Mouse (Mus musculus) midbrain, embryonic 11.5 days (tissue): ENCODE measurements around the gene Tmem129. TPM values are rescaled to one million over a fixed set of nuclear protein-coding genes. Genes with fewer than 3 reads are reported as not detected.

ENCODE experiments used
- ATAC-seq: fragments of 200-750 bp; cut with Nextera tagmentation; 2 replicates; pipeline ENCODE4 v1.8.0; 2017; ENCODE audit warnings: moderate TSS enrichment, moderate library complexity; ENCODE audit not compliant: low FRiP score
- DNase-seq: peaks from one replicate; pipeline ENCODE4 v3.0.0; 2015; ENCODE audit warnings: low spot score; ENCODE audit errors: missing footprints
- H3K27ac ChIP-seq: fragments of 300-500 bp; sonication (generic); 2 replicates; pipeline ENCODE4 v1.5.1; 2014; ENCODE audit warnings: low read depth, low read length
- H3K27me3 ChIP-seq: fragments of 300-500 bp; sonication (generic); 2 replicates; pipeline ENCODE4 v1.6.1; 2014; ENCODE audit warnings: mild to moderate bottlenecking, low read length, moderate library complexity, mixed read lengths; ENCODE audit not compliant: control insufficient read depth, insufficient read depth
- H3K36me3 ChIP-seq: fragments of 300-500 bp; sonication (generic); 2 replicates; pipeline ENCODE4 v1.6.1; 2014; ENCODE audit warnings: mild to moderate bottlenecking, low read length, moderate library complexity, mixed read lengths; ENCODE audit not compliant: control insufficient read depth, insufficient read depth
- H3K4me1 ChIP-seq: fragments of 300-500 bp; sonication (generic); 2 replicates; pipeline ENCODE4 v1.6.1; 2014; ENCODE audit warnings: low read length; ENCODE audit not compliant: control insufficient read depth, insufficient read depth
- H3K4me2 ChIP-seq: fragments of 300-500 bp; sonication (generic); 2 replicates; pipeline ENCODE4 v1.6.1; 2014; ENCODE audit warnings: mild to moderate bottlenecking, moderate library complexity
- H3K4me3 ChIP-seq: fragments of 300-500 bp; sonication (generic); 2 replicates; pipeline ENCODE4 v1.5.1; 2014; ENCODE audit warnings: low read depth, low read length
- H3K9ac ChIP-seq: fragments of 300-500 bp; sonication (generic); 2 replicates; pipeline ENCODE4 v1.6.1; 2014; ENCODE audit warnings: low read length
- H3K9me3 ChIP-seq: fragments of 300-500 bp; sonication (generic); 2 replicates; pipeline ENCODE4 v1.6.1; 2016; ENCODE audit warnings: low read length; ENCODE audit not compliant: control insufficient read depth
- WGBS: fragments of 180-500 bp; shearing (Covaris S2); extraction: QIAGEN DNeasy Blood & Tissue Kit; methylation state at CpG from one replicate; pipeline ENCODE4 v1.1.7; 2014; 5-methylcytosine and 5-hydroxymethylcytosine counted together
- polyA plus RNA-seq: library from polyadenylated mRNA; unstranded; fragments of >200 nt; fragmentation: Nextera tagmentation; extraction: Ambion mirVana; gene quantifications from 2 replicates; pipeline ENCODE4 v1.2.1, GENCODE M21; 2014

Tmem129 gene
- 36.0 and 37.4 TPM in 2 replicates for polyA plus RNA-seq

DNA sequence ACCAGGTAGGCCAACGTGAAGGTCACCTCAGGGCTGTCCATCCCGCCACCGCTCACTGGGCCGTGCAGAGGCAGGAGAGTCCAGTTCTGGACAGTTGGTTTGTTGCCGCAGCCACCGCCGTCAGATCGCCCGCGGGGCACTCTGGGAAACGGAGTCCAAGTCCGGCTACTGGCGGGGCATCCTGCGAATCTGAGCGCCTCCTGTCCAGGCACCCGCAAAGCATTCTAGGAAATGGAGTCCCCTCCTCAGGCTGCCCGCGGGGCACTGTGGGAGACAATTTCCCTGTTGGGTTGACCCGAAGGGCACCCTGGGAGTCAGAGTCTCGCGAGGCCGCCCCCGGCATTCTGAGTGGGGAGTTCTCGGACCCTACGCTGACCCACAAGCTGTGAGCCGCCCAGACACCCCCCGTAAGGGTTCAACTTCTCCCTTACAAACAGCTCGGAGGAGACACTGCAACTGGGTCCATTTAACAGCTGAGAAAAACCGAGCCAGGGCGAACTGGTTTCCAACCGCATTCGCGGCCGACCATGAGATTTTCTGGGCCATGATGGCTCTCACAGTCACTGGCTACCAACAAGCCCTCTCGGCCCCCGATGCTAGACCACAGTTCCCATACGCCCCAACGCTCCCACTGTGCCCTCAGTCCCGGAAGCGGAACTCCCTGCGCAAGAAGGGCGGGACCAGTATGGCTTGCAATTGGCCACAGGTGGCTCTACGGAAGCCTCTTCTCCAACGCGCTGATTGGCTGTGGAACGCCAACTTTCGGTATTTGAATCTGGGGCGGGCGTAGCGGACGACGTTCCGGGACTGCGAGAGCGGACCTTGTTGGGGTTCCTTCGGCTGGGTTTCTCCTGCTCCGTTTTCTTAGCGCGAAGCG, at the start of gene Tmem129, which contains the start of gene Tacc3:
TSS of gene Tmem129 (minus strand) at position 630 of the 877 bp plus-strand sequence.
TSS of gene Tacc3 (plus strand) at position 342 of the 877 bp plus-strand sequence.
- Histone ChIP-seq H3K36me3 (no peaks in the 10 kb centered on the region; the same call in 1 of the 2 replicates), H3K4me3 (peak within 1 kb of the TSS; percentile 79), H3K27me3 (no peaks in the 10 kb centered on the region), H3K9me3 (no peaks in the 10 kb centered on the region), H3K9ac (peak within 1 kb of the TSS; percentile 85), H3K27ac (peak within 1 kb of the TSS; percentile 87), H3K4me2 (peak within 1 kb of the TSS; percentile 83), H3K4me1 (peaks cover 24% of the 10 kb centered on the region)
- DNase-seq (peak; percentile 99), ATAC-seq (peak; percentile 97)
- under 1% methylated on average over 60 of the region's 60 CpGs for WGBS

DNA sequence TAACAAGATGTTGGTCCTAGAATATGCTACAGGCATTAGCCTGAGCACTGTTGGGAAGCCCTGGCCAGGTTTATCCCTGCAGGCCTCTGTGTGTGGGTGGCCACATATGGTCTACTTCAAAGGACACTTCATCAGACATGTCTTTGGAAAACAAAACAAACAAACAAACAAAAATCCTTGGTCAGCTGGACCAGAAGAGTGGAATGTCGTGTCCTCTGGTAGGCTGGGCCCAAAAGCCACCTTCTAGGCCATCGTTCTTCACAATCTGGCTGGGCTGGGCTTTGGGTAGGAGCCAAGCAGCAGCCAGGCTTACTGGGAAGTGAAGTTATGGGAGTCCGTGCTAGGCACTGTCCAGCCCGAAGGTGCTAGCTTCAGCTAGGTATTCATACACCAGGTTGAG, 48.9 kb upstream of the Tmem129 start:
- DNase-seq (no peak), ATAC-seq (no peak)
- Histone ChIP-seq H3K27me3 (peaks cover 10% of the 10 kb centered on the region), H3K9me3 (no peaks in the 10 kb centered on the region), H3K4me1 (peaks cover 42% of the 10 kb centered on the region), H3K9ac (no peak overlapping the region), H3K36me3 (no peaks in the 10 kb centered on the region), H3K27ac (no peak overlapping the region), H3K4me3 (no peak overlapping the region), H3K4me2 (no peak overlapping the region)
- 82% methylated on average over 4 of the region's 4 CpGs for WGBS

GRCm38 (mm10) chr5:33706350-33706629, 48.1 kb upstream of the Tmem129 start:
- H3K4me3 ChIP-seq = no peak overlapping the region
- H3K4me1 ChIP-seq = peaks cover 42% of the 10 kb centered on the region
- no peak for DNase-seq
- ATAC-seq = no peak
- peaks cover 16% of the 10 kb centered on the region for H3K27me3 ChIP-seq
- no peaks in the 10 kb centered on the region for H3K9me3 ChIP-seq
- peak overlapping the region; percentile 88 for H3K27ac ChIP-seq
- no peaks in the 10 kb centered on the region for H3K36me3 ChIP-seq
- no peak overlapping the region for H3K4me2 ChIP-seq
- 86% methylated on average over 1 of the region's 1 CpGs for WGBS
- H3K9ac ChIP-seq = no peak overlapping the region; the same call in 1 of the 2 replicates

GRCm38 (mm10) chr5:33705612-33706349, 47.6 kb upstream of the Tmem129 start:
- Histone ChIP-seq H3K27me3 (peaks cover 21% of the 10 kb centered on the region), H3K36me3 (no peaks in the 10 kb centered on the region), H3K4me1 (peaks cover 42% of the 10 kb centered on the region), H3K9ac (peak overlapping the region; percentile 31), H3K27ac (peak overlapping the region; percentile 88), H3K4me3 (no peak overlapping the region), H3K9me3 (no peaks in the 10 kb centered on the region), H3K4me2 (peak overlapping the region; percentile 28)
- DNase-seq (peak; percentile 92), ATAC-seq (no peak)
- WGBS = 10% methylated on average over 9 of the region's 9 CpGs

GRCm38 (mm10) chr5:33704945-33705611, 46.9 kb upstream of the Tmem129 start:
- Histone ChIP-seq H3K4me1 (peaks cover 49% of the 10 kb centered on the region), H3K4me2 (peak overlapping the region; percentile 28), H3K36me3 (no peaks in the 10 kb centered on the region), H3K9ac (peak overlapping the region; percentile 38), H3K9me3 (no peaks in the 10 kb centered on the region), H3K4me3 (no peak overlapping the region), H3K27me3 (peaks cover 24% of the 10 kb centered on the region), H3K27ac (peak overlapping the region; percentile 88)
- DNase-seq (peak; percentile 96), ATAC-seq (peak; percentile 92)
- 2% methylated on average over 11 of the region's 11 CpGs for WGBS

- Histone ChIP-seq H3K36me3 (no peaks in the 10 kb centered on the region), H3K27me3 (peaks cover 33% of the 10 kb centered on the region), H3K9ac (peak overlapping the region; percentile 16; the same call in 1 of the 2 replicates), H3K4me3 (no peak overlapping the region), H3K9me3 (no peaks in the 10 kb centered on the region), H3K4me2 (no peak overlapping the region), H3K4me1 (peaks cover 58% of the 10 kb centered on the region), H3K27ac (peak overlapping the region; percentile 83)
- DNase-seq = no peak
- 30% methylated on average over 8 of the region's 8 CpGs for WGBS
- peak; percentile 13; the same call in 1 of the 2 replicates for ATAC-seq
Observed at GRCm38 (mm10) chr5:33703999-33704398, 45.8 kb upstream of the Tmem129 start.

DNA sequence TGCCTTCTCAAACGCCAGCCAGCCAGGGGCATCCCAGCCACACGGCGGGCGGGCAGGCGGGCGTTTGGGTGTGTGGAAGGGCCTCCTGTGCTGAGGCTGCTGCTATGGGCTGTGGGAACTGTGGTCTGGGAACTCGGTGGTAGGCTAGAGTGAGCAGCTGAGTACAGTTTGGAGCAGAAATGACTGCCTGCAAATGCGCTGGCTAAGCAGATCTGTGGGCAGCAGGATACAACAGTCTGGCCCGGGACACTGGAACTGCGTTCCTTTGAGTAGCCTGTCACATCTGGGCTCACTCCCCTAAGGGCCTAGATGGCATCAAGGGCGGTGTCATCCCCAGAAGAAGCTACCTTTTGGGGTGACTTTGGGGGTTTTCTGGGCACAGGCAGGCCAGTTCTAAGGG, 43.6 kb upstream of the Tmem129 start:
- H3K27ac ChIP-seq = no peak overlapping the region
- no peak for ATAC-seq
- H3K4me1 ChIP-seq = peaks cover 71% of the 10 kb centered on the region
- WGBS = 87% methylated on average over 11 of the region's 11 CpGs
- DNase-seq = no peak
- no peak overlapping the region for H3K4me3 ChIP-seq
- no peaks in the 10 kb centered on the region for H3K9me3 ChIP-seq
- no peak overlapping the region for H3K4me2 ChIP-seq
- no peak overlapping the region for H3K9ac ChIP-seq
- peaks cover 42% of the 10 kb centered on the region for H3K27me3 ChIP-seq
- H3K36me3 ChIP-seq = no peaks in the 10 kb centered on the region

DNA sequence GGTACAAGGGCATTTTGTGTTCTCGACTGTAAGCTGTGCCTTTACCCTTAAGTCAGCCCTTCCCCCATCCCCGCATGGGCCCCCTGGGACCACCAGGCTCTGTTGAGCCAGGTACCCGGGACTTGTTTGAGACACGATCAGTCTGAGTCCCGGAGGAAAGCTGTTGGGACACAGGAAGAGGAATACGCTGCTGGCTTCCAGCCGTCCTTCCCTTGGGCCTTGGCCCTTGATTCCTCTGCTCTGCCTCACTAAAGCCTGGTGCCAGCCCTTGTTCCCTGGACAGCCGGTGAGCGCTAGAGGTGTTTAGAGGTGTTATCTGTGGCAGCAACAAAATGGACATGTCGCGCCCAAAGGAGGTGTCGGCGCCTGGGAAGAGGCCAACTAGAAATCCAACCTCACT, 41.8 kb upstream of the Tmem129 start:
- no peak for DNase-seq
- H3K27ac ChIP-seq = no peak overlapping the region

More for the DNA sequence above, 41.8 kb upstream of the Tmem129 start:
- Histone ChIP-seq H3K4me3 (no peak overlapping the region), H3K4me2 (no peak overlapping the region), H3K9me3 (no peaks in the 10 kb centered on the region), H3K4me1 (peaks cover 71% of the 10 kb centered on the region), H3K36me3 (no peaks in the 10 kb centered on the region), H3K27me3 (peaks cover 52% of the 10 kb centered on the region), H3K9ac (peak overlapping the region; percentile 27)
- 59% methylated on average over 13 of the region's 13 CpGs for WGBS
- ATAC-seq = no peak
